Mouse (Mus musculus): ENCODE measurements around the gene Bst2.

- TF ChIP-seq CTCF (IDR thresholded peaks at IDR 0.05; ENCODE audit: low read depth) = peak; percentile 43
- 0 out of 2 replicates have a peak, but pooled peaks have one; percentile 23 for TF ChIP-seq EP300 (IDR thresholded peaks at IDR 0.05; ENCODE audit: low read depth)
Measured at GRCm38 (mm10) chr8:71496481-71496880, 40.8 kb downstream of the Bst2 start.
